Mouse (Mus musculus) lung, embryonic 16.5 days (tissue): Measurements from ENCODE around the gene Olfr532. TPM values are rescaled to one million over a fixed set of nuclear protein-coding genes. Genes with fewer than 3 reads are reported as not detected.
"Not testable (repeated sequence)": the region's sequence is repeated elsewhere in the genome, so short reads cannot be mapped to it uniquely, and the experiment has no call there.

Experiments
- ATAC-seq: fragments of 200-750 bp; cut with Nextera tagmentation; 2 replicates; pipeline ENCODE4 v1.8.0; 2017; ENCODE audit warnings: low read depth, mild to moderate bottlenecking, moderate library complexity
- H3K27ac ChIP-seq: fragments of 300-500 bp; sonication (generic); 2 replicates; pipeline ENCODE4 v1.5.1; 2014; ENCODE audit warnings: mild to moderate bottlenecking, control low read depth, low read length
- H3K27me3 ChIP-seq: fragments of 300-500 bp; sonication (generic); 2 replicates; pipeline ENCODE4 v1.6.1; 2014; ENCODE audit warnings: low read depth, low read length, mixed read lengths; ENCODE audit not compliant: control insufficient read depth, insufficient read depth
- H3K36me3 ChIP-seq: fragments of 300-500 bp; sonication (generic); 2 replicates; pipeline ENCODE4 v1.6.1; 2014; ENCODE audit warnings: low read length; ENCODE audit not compliant: control insufficient read depth, insufficient read depth
- H3K4me1 ChIP-seq: fragments of 300-500 bp; sonication (generic); replicated peaks from 2 replicates; pipeline ENCODE4 v1.6.1; 2014; ENCODE audit warnings: low read length, mixed read lengths; ENCODE audit not compliant: control insufficient read depth, insufficient read depth
- H3K4me2 ChIP-seq: fragments of 300-500 bp; sonication (generic); 2 replicates; pipeline ENCODE4 v1.6.1; 2014; ENCODE audit warnings: low read depth, low read length, control low read depth
- H3K4me3 ChIP-seq: fragments of 300-500 bp; sonication (generic); 2 replicates; pipeline ENCODE4 v1.5.1; 2014; ENCODE audit warnings: mild to moderate bottlenecking, low read length, control low read depth
- H3K9ac ChIP-seq: fragments of 300-500 bp; sonication (generic); 2 replicates; pipeline ENCODE4 v1.6.1; 2014; ENCODE audit warnings: low read length, control low read depth
- H3K9me3 ChIP-seq: fragments of 300-500 bp; sonication (generic); 2 replicates; pipeline ENCODE4 v1.6.1; 2016; ENCODE audit warnings: low read length; ENCODE audit not compliant: control insufficient read depth
- WGBS: fragments of 180-500 bp; shearing (Covaris S2); extraction: QIAGEN DNeasy Blood & Tissue Kit; methylation state at CpG from one replicate; pipeline ENCODE4 v1.1.7; 2014; 5-methylcytosine and 5-hydroxymethylcytosine counted together
- polyA plus RNA-seq: library from polyadenylated mRNA; unstranded; fragments of >200 nt; fragmentation: Nextera tagmentation; extraction: Ambion mirVana; gene quantifications from 2 replicates; pipeline ENCODE4 v1.2.1, GENCODE M21; 2015

Gene Olfr532
- polyA plus RNA-seq = not detected in 2 replicates

DNA sequence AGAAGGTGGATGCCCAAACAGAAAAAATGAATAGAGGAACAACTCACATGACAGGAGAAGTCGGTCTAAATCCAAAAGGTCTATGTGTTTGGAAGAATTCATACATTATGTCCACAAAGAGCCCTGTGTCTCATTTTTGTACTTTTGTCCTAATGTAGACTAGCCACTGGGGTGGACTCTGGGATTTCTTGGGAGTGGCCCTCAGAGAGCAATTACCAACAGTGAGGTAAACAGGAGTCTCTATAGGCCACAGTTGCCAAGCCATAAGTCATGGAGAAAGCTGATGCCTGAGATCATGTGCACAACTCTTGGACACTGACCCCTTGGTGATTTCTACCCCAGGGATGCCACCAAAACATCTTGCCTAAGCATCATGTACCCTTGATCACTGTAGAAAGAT is at the start of gene Olfr532:
TSS of gene Olfr532 (minus strand) at position 101 of the 400 bp plus-strand sequence.
- Histone ChIP-seq H3K4me3 (no peak within 1 kb of the TSS), H3K9me3 (no peaks in the 10 kb centered on the region), H3K4me1 (no peaks in the 10 kb centered on the region), H3K4me2 (no peak within 1 kb of the TSS), H3K27ac (no peak within 1 kb of the TSS), H3K36me3 (no peaks in the 10 kb centered on the region), H3K27me3 (no peaks in the 10 kb centered on the region), H3K9ac (no peak within 1 kb of the TSS)
- WGBS = 78% methylated on average over 1 of the region's 1 CpGs
- no peak for ATAC-seq

DNA sequence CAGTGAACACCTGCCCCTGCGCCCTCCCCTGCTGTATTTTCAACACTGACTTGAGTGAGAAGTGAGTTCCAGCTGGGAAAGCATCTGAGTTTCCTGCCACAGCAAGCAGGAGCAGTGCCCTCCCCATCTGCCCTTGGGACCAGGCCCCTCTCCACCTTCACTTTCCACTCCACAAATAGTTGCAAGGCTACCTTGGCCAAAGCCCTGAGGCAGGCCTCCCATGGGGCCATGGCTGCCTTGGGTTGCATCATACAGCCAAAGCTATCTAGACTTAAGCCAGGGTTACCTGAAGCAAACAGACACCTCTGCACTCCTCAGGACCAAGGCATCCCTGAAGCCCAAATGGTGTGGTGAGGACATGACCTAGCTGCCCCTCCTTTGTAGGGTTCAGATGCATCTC is 41.6 kb upstream of the Olfr532 start, which contains the start of gene Olfr533:
TSS of gene Olfr533 (plus strand) at position 301 of the 400 bp plus-strand sequence.
- H3K4me3 ChIP-seq, H3K27me3 ChIP-seq, H3K4me2 ChIP-seq, H3K4me1 ChIP-seq, H3K9me3 ChIP-seq, H3K27ac ChIP-seq, H3K9ac ChIP-seq, ATAC-seq, H3K36me3 ChIP-seq: not testable (repeated sequence)
- WGBS = 40% methylated on average over 1 of the region's 1 CpGs

DNA sequence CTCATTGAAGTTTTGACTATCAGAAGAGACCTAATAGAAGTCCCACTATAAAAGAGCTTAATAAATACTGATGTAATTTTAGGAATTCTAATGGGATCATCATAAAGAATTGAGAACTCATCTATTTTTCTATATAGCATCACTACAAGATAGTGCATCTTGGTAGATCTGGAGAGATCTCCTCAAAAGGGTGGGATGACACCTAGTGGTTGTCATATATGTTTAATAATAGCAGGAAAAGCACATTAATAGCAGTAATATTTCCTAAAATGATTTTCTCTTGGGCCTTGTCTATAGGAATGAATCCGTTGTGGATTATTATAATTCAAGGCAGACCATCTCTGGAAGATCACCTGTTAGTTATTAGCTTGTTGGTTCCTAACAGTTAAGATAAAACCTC is 21.7 kb upstream of the Olfr532 start:
- Histone ChIP-seq H3K4me3 (no peak overlapping the region), H3K9me3 (no peaks in the 10 kb centered on the region), H3K4me2 (no peak overlapping the region), H3K27me3 (no peaks in the 10 kb centered on the region), H3K9ac (no peak overlapping the region), H3K36me3 (no peaks in the 10 kb centered on the region), H3K4me1 (no peaks in the 10 kb centered on the region), H3K27ac (no peak overlapping the region)
- 88% methylated on average over 1 of the region's 1 CpGs for WGBS
- no peak for ATAC-seq

DNA sequence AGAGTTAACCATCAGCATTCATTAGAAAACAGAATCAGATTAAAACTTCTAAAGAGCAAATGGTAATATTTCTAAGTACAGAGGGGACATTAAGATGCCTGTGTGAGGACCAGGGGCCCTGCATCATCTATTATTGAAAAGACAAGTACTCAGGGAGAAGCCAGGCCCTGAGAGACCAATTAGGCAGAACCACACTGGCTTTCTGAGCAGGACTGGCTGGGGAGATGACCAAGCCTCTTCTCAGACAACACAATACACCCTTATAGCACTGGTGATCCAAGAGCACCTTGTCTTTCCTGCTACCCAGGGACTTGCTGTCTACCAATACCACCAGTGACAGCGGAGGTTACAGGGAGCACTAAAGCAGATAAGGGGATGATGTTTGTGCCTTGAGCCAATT is 18.6 kb downstream of the Olfr532 start, which contains the start of gene Olfr531:
TSS of gene Olfr531 (minus strand) at position 101 of the 400 bp plus-strand sequence.
- Histone ChIP-seq H3K4me3 (no peak within 1 kb of the TSS), H3K36me3 (no peaks in the 10 kb centered on the region), H3K27me3 (no peaks in the 10 kb centered on the region), H3K9me3 (no peaks in the 10 kb centered on the region), H3K4me1 (no peaks in the 10 kb centered on the region), H3K4me2 (no peak within 1 kb of the TSS), H3K27ac (no peak within 1 kb of the TSS), H3K9ac (no peak within 1 kb of the TSS)
- WGBS = 89% methylated on average over 1 of the region's 1 CpGs
- no peak for ATAC-seq

DNA sequence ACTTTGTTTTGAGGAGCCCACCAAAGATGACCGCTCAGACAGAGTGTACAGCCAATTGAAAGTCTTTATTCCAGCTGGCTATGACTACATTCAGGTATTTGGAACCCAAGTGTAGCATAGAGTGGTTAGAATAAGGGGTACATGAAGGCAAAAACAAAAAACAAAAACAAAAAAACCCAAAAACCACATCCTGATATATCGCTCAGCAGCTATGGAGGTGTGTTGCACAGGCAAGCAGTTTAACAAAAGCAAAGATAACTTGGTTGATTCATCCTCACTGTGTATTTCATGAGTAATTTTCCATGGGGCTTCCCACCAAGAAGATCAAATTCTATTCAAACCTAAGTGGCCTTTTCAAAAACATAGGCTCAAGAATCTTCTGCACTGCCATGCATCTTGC is 44.5 kb downstream of the Olfr532 start:
- Histone ChIP-seq H3K4me1 (no peaks in the 10 kb centered on the region), H3K4me2 (no peak overlapping the region), H3K27me3 (no peaks in the 10 kb centered on the region), H3K9me3 (no peaks in the 10 kb centered on the region), H3K27ac (no peak overlapping the region), H3K36me3 (no peaks in the 10 kb centered on the region), H3K9ac (no peak overlapping the region), H3K4me3 (no peak overlapping the region)
- no peak for ATAC-seq
- 92% methylated on average over 2 of the region's 2 CpGs for WGBS

DNA sequence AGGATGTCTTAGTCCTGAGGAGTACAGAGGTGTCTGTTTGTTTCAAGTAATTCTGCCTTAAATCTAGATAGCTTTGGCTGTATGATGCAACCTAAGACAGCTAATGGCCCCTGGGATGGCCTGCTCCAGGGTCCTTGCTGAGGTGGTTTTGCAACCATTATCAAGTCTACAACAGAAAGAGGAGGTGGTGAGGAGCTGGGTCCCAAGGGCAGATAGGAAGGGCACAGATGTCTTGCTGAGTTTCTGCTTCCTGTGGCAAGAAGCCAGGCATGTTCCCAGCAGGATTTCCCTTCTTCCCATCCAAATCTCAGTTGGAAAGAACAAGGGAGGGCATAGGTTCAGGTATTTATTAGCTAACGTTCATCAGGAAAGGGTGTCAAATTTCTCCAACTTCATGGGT is 45.2 kb downstream of the Olfr532 start, which contains the start of gene Olfr530:
TSS of gene Olfr530 (minus strand) at position 101 of the 400 bp plus-strand sequence.
- Histone ChIP-seq H3K4me2 (no peak within 1 kb of the TSS), H3K36me3 (no peaks in the 10 kb centered on the region), H3K4me3 (no peak within 1 kb of the TSS), H3K27me3 (no peaks in the 10 kb centered on the region), H3K4me1 (no peaks in the 10 kb centered on the region), H3K9me3 (no peaks in the 10 kb centered on the region), H3K9ac (no peak within 1 kb of the TSS), H3K27ac (no peak within 1 kb of the TSS)
- ATAC-seq = no peak
- 23% methylated on average over 1 of the region's 1 CpGs for WGBS

DNA sequence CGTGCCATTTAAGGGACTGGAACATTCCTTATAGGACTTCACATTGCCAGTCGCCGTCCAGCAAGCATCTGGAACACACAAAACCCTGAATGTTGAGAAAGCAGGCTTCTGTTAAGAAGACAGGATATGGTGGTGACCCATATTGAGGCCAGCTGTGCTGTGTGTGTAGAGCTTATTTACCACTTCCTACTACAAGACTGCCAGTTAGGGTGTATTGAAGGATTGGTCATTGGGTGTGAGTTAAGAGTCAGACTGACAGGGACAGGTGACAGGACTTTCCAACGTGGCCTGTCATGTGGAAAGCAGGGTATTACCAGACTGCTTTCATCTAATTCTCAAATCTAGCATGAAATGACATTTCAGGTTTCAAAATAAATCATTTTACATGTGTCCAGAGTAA is 47.1 kb downstream of the Olfr532 start:
- Histone ChIP-seq H3K9me3 (no peaks in the 10 kb centered on the region), H3K36me3 (no peaks in the 10 kb centered on the region), H3K27me3 (no peaks in the 10 kb centered on the region), H3K4me3 (no peak overlapping the region), H3K4me1 (no peaks in the 10 kb centered on the region), H3K9ac (no peak overlapping the region), H3K27ac (no peak overlapping the region), H3K4me2 (no peak overlapping the region)
- no peak for ATAC-seq
- WGBS = 58% methylated on average over 4 of the region's 4 CpGs

Other genes with a start within 250 kb of the Olfr532 start
- not detected in 2 replicates for gene Olfr523, start 248.4 kb downstream of the Olfr532 start, polyA plus RNA-seq
- gene Olfr524, start 215.7 kb downstream of the Olfr532 start, polyA plus RNA-seq = 0.05 and 0.08 TPM in 2 replicates
- 0.59 and 2.3 TPM in 2 replicates for gene Cd163l1, start 203.4 kb downstream of the Olfr532 start, polyA plus RNA-seq
- gene 5830411N06Rik, start 174.4 kb downstream of the Olfr532 start, polyA plus RNA-seq = 0.06 TPM in 1 of 2 replicates, not detected in the other
- not detected in 2 replicates for gene Olfr525, start 100.8 kb downstream of the Olfr532 start, polyA plus RNA-seq
- not detected in 2 replicates for gene Olfr527, start 87.6 kb downstream of the Olfr532 start, polyA plus RNA-seq
- gene Olfr60, start 60.0 kb downstream of the Olfr532 start, polyA plus RNA-seq = not detected in 2 replicates
- not detected in 2 replicates for gene Olfr530, start 45.3 kb downstream of the Olfr532 start, polyA plus RNA-seq
- not detected in 2 replicates for gene Olfr531, start 18.7 kb downstream of the Olfr532 start, polyA plus RNA-seq
- gene Olfr533, start 41.7 kb upstream of the Olfr532 start, polyA plus RNA-seq = not detected in 2 replicates
- not detected in 2 replicates for gene Olfr535, start 62.6 kb upstream of the Olfr532 start, polyA plus RNA-seq
- gene Olfr536, start 85.8 kb upstream of the Olfr532 start, polyA plus RNA-seq = not detected in 2 replicates
- gene Olfr538, start 146.2 kb upstream of the Olfr532 start, polyA plus RNA-seq = not detected in 2 replicates
- gene Olfr46, start 179.6 kb upstream of the Olfr532 start, polyA plus RNA-seq = not detected in 2 replicates
- not detected in 2 replicates for gene Olfr61, start 207.3 kb upstream of the Olfr532 start, polyA plus RNA-seq
- not detected in 2 replicates for gene Olfr53, start 224.8 kb upstream of the Olfr532 start, polyA plus RNA-seq
- not detected in 2 replicates for gene Olfr539, start 238.3 kb upstream of the Olfr532 start, polyA plus RNA-seq